Mouse (Mus musculus): ENCODE data around the gene Mcm2.

DNA sequence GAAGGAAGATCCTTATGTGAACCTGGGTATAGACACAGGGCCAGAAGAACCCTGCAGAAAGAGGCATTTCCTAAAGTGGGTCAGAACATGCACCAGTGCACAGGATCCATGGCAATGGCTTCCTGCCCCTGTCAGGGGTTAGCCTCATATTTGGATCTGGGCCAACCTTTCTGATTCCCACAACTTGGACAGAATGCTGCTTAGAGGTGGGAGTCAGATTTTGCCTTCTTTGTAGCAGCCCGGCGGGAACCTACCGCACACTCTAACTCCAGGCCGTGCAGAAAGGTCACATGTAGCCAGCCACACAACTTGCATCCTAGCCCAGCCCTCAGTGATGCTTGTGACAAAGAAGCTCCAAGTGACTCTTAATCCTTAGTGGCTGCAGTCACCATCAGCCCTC lies 35.6 kb upstream of the Mcm2 start:
- TF ChIP-seq ZNF384 (IDR thresholded peaks at IDR 0.05; ENCODE audit: low read depth, low read length) (no peak), ZC3H11A (IDR thresholded peaks at IDR 0.05; ENCODE audit: borderline replicate concordance, low read depth, low read length) (no peak), CHD2 (IDR thresholded peaks at IDR 0.05; ENCODE audit: low read depth, low read length) (no peak), HCFC1 (IDR thresholded peaks at IDR 0.05; ENCODE audit: borderline replicate concordance, insufficient read depth, low read length) (no peak), MAFK (IDR thresholded peaks at IDR 0.05; ENCODE audit: insufficient read depth, low read depth, low read length) (no peak)
